Mouse (Mus musculus) kidney, postnatal 10 days (tissue): Measurements from ENCODE around the gene Uggt1.

Experiments
- DNase-seq: peaks from one replicate; pipeline ENCODE4 v3.0.0; 2021; ENCODE audit warnings: mixed read lengths

Gene Uggt1

DNA sequence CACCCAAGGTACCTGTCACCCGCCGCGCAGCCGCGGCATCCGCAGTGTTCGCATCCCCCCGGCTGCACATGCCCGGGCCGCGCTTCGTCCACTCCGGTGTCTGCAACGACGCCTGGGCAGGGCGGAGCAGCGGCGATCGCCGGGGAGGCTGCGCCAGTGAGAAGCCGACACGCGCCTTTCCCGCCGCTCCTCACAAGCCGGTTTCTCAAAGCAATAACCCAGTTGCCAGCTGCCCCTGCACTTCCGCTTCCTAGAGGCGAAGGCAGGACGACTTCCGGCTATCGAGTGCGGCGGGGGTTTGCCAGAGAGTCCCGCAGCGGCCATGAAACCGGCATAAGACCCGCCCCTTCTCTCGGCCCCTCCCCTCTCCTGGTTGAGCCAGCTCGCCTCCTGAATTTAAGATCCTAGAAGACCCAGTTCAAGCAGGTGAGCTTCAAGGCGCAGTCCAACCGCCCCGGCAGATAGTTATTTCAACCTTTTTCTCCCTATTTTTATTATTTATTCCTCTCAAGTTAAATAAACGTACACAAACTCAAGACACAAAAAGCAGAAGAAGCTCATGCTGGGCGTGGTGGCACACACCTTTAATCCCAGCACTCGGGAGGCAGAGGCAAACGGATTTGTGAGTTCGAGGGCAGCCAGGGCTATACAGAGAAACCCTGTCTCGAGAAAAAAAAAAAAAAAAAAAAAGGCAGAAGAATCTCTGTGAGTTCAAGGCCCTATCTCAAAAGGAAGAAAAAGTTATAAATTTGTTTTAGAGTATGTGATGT lies at the start of gene Uggt1:
Gene Uggt1 (minus strand): TSS at position 663 of the 770 bp plus-strand sequence.
- peak; percentile 96 for DNase-seq

DNA sequence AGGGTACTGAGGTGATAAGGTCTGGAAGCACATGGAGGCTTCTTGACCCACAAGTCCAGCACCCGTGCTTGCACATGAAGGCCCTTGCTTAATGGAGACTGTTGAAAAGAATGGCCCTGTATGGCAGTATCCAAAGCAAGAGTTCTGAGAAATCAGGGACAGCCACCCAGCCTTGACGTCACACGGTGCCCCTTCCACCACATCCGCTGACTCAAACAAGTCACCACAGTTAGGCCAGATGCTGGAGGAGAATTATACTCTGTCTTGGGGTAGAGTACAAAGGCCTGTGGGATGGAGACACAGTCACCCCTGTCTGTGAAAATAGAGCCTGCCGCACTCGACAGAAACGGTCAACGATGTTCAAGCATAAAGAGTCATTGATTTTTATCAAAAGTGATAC lies 49.0 kb upstream of the Uggt1 start:
- no peak for DNase-seq

DNA sequence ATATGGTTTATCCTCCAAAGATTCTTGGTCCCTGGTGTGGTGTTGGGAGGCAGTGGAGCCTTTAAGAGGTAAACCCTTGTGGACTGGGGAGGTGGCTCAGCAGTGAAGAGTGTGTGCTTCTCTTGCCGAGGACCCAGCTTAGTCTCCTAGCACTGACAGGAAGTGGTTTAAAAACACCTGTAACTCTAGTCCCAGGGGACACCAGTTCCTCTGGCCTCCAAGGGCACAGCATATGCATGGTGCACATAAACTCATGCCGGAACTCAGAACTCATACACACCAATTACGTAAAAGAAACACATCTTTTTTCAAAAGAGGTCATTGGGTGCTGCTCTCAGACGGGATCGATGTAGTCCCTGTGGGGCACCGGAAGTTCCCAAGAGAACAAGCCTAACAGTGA lies 37.3 kb upstream of the Uggt1 start:
- DNase-seq, result no peak

DNA sequence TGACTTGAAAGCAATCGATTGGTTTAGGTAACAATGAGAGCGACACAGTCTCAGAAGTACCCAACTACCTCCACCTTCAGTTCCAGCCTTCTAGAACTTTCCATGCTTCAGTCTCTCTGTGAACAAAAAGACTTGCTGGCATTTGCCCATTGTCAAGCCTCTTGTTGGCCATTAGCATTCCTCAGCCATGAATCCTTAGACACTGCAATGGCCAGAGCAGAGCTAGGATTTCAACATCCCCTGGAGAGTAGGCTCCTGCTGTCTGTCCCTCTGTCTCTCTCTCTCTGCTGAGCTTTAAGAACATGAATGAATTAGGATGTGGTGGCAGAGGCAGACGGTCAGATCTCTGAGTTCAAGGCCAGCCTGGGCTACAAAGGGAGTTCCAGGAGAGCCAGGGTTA lies 36.4 kb upstream of the Uggt1 start:
- no peak for DNase-seq

DNA sequence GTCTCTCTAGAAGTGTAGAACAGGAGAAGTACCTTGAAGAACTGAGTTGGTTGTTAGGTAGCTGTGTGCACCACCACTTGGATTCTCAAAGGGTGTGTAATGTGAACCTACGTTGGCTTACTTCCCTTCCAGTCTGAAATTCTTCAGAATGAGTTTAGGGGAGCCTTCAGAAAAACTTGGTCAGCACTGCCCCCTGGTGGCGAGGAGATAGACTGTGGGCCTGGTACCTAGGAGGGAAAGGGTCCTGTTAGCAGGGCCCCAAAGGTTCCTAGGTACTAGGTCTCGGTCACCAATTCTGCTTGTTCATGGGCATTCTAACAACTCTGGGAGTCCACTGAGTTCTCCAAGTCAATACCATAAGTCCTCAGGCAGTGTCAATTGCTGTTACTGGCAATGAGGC lies 34.7 kb upstream of the Uggt1 start:
- DNase-seq, result peak; percentile 93

DNA sequence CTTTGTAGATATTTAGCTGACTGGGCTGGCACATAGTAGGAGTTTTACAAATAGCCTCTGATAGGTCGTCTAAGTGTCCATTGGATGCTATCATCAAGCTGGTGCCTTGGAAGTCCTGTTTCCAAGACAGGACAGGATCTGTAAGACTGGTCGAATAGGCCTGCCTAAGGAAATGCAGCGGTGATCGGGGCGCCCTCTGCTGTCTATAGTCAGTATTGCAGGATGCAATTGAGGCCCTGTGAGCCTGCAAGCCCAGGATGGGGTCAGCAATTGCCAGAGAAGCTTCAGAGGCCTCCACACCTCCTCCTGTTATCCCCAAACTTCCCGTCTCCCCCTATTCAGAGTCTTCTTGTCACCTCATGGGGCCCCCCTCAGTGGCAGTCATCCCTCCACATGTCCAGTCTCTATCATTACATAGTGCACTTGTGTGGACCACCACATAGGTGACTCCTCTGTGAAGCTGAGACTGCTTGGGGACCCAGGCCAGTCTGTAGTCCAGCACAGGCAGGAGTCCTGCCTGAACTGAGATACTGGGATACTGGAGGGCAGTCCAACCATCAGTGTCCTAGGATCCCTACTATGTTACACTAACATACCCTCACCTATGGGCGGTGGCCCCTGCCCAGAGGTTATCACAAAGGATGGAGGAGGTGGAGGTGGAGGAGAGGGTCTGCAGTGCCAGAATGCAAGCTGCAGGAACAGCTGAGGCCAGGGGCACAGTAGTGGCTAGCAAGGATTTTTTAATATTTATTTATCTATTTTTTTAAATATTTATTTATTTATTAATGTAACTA lies 32.9 kb upstream of the Uggt1 start:
- DNase-seq, result peak; percentile 91

DNA sequence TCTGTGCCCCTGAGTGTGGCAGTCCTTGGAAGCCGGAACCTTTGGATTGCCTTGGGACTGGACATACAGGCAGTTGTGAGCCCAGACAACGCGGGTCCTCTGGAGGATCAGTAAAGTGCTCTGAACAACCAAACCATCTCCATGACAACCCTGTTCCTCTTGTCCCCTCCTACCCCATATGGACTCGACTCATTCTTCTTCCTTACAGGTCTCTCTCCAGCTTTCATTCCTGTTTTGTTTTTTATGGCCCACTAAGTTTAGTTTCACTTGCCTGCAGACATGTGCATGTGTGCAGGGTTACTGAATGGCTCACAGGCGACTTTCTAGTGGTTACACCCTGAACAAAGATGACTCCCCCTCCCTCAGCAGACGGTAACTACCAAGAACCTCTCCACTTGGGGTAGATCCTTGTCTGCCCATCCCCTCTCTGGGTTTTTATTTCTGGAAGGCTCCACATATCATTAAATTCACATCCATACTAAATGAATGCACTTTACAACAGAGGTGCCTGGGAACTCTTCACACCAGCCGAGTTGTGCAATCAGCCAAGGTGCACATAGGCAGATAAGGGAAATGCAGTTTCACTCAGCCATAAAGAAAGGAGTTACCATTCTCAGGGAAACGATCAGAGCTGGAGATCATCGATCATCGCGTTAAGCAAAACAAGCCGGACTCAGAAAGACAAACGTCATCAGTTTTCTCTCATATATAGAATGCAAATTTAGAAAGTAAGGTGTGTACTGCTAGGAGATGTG lies 31.3 kb upstream of the Uggt1 start:
- DNase-seq, result no peak

DNA sequence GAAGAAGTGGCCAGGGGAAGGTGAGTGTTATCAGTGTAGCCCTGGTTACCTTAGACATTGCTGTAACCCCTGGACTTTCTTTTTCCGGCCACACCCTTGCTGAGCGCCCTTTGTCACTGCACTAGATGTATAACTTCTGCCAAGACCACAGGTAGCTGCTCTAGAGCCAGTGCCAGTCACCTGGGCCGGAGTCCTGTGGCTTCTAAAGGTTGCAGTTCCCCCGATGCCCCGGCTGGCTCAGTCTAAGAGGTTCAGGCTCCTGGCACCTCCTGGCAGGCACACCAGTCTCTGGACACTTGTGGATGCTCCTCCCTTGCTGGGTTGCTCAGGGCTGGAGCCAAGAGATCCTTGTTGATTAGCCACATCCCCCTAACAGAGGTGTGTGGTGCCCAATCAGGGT lies 29.9 kb upstream of the Uggt1 start, which contains the start of gene Neurl3:
Gene Neurl3 (minus strand): TSS at position 225 of the 400 bp plus-strand sequence.
- no peak for DNase-seq

DNA sequence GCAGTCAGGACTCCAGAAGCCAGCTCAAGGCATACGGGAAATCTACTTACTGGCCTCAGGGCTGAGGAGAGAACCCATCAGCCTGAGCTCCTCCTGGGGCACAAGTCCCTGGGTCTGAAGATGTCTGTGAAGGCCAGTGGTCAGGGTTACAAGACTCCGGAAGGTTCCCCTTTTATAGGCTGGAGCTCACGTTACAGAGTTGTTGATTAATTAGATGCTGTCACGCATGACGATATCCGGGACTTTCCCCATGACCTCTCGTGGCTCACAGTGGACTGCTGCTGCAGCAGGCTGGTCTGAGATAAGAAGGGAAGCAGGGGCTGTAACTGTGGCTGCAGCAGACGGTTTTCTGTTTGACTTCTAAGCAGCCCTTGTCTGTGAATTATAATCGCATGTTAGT lies 28.8 kb upstream of the Uggt1 start:
- peak; percentile 83 for DNase-seq

DNA sequence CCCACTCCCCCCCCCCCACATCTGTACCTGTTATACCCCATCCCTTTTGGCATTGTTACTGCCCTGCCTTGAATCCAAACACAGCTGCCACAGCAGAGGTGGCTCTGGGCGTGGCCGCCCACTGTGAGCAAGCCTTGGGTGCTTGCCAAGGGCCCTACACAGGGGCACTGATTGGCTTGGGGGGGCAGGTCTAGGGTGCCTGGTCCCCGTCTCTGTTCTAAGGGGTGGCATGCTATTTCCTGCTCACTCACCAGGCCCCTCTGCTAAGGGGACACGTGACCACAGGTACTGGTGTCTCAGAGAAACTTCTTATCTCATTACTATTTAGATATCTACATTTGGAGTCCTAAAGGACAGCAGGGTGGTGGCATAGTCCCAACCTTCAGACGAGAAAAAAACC lies 28.0 kb upstream of the Uggt1 start:
- DNase-seq, result peak; percentile 76

DNA sequence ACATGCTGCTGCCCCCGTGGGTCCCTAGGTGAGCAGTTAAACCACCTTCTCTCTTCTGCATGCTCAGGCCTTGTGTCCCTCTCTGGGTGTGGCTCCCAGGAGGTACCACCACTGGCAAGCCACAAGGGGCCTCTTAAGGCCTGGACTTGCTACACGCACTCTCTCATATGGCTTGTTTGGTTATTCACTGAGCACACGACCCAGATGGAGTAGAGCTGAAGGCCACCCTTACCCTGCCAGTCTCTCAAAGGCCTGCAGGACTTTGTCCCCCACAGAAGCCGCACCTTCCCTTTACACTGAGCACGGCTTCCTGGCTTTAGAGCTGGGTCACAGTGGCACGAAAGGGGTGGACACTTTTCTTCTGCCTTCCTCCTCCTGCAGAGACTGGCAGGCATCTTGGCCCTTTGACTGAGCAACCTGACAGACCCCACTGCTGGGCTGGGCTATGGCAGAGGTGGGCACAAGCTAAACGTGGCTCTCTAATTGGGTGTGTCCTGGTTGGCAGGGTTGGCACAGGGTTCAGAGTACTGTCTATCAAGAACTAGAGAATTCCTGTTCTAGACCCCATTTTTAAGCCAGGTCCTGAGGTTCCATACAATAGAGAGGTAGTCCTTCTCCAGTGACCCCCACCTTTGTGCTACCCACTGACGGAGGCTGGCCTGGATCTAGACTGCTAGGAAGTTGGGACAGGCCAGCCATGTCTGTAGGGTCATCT lies 27.2 kb upstream of the Uggt1 start:
- DNase-seq, result peak; percentile 40

DNA sequence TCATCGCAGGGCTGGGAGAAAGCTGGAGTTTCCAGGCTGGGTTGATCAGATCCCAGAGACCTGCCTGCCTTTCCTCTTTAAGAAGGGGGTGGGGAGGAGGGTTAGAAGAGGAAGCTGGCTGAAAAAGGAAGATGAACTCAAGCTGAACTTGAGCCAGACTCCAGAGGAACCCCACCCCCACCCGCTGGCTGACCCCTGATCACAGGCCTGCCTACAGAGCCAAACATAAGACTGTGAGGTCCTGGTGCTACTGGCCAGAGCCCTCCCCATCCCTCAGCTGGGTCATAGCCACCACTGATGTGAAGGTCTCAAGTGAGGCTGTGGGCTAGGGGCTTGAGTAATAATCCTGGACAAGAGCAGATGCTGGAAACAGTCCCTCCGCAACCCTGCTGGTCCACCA lies 26.1 kb upstream of the Uggt1 start:
- DNase-seq, result peak; percentile 71

DNA sequence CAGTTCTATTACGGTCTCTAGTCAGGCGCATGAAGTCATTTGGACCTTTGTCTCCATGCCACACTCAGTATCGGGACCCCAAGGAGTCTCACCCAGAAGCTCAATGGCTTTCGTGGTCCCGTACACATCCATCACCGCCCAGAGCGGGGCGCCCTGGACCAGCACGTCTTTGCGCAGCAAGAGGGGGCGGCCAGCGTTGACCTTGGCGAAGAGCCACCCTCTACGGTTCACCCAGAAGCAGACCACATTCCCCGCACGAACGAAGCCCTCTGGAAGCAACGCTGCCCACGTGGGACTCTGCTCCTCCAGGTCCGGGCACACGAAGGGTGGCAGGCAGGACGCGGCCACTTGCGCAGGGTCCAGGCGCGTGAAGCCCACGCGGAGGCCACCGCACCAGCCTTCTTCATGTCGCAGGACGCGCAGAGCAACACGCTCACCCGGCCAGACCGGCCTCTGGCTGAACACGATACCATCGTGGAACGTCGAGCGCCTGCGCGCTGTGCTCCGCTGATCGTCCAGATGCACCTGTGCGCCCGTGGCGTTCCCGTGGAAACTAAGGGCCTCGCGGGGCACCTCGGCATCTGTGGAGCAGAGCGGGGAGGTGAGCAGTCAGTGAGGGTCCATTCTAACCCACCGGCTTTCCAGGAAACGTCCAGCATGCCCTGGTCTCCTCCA lies 24.7 kb upstream of the Uggt1 start:
- DNase-seq, result peak; percentile 58

DNA sequence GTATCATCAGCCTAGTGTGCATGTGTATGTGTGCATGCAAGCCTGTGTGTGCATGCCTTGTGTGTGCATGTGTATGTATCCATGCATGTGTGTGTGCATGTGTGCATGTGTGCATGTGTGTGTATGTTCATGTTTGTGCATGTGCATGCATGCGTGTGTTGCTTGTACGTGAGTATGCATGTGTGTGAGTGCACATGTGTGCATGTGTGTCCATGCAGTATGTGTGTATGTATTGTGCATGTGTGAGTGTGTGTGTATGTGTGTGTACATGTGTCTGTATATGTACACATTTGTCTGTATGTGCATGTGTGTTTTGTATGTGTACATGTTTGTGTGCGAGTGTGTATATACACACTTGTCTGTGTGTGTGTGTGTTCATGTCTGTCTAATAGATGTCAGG lies 23.1 kb upstream of the Uggt1 start:
- DNase-seq, result no peak

DNA sequence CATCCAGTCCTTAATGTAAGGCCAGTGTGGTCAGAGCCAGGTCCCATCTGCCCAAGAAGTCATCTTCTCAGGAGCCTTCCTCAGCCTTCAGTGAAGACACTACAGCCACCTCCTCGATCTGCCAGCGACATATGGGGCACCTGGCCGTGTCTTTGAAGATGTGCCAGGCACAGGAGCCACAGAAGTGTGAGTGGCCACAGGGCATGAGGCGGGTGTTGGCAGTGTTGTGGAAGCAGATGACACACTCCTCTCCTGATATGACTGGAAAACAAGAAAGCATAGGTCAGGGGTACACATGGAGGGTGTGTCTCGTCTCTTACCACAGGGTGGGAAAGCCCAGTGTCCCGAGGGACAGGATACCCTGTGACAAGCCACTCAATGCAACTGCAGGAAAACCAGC lies 21.8 kb upstream of the Uggt1 start:
- no peak for DNase-seq

DNA sequence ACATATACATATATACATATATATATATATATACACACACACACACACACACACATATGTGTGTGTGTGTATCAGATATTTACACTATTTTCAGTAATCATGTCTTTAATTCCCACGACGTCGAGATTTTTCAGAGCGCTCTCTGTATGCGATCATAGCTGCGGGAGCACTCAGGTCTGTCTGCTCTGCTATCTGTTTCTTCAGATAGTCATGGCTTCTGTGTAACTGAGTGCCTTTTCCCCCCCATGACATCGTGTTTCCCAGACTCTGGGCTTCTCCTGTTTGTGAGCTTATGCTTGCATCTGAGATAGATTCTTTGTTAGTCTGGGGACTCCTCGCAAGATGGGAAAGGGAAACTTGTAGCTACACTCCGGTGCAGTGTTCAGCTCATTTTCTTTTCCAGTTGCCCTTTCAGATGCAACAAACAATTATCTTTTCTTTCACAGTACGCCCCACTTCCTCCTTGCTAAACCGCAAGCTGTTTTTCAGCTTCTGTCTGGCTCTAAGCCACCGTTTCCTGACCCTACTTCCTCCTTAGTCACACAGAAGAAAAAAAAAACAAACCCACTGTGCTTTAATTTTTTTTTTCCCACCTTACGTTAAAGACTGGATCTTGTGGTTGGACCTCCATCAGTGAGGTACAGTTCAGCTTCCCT lies 19.4 kb upstream of the Uggt1 start:
- DNase-seq, result peak; percentile 85

DNA sequence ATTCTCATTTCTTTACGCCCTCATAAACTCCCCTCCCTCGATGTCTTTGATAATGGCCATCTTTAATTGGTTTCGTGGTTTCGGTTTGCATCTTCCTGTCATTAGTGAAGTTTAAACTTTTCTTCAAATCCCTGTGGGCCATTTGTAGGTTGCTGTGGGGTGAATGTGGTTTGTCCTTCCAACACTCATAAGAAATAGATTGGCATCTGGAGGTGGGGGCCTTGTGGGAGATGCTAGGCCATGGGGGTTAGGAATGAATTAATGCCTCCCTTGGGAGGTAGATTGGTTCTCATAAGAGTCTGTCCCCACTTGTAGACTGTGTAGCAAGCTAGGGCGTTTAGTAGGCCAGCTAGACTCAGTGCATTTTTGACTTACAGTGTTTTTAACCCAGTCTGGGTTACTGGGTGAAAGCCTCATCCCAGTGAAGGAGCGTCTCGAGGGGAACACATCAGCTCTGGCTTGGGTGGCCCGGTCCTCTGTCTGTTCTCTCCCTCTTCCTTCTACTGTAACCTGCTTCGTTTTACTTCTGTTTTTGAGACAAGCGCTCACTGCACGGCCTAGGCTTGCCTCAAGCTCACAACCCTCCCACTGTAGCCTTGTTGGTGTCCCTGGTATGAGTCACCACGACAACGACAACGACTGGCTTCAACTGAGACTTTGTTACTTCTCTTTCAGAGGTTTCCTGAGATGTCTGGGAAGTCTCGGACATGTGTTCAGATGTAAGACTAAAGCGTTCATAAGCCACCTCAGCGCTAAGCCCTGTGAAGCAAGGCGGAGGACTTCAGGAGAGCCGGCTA lies 17.4 kb upstream of the Uggt1 start:
- no peak for DNase-seq

DNA sequence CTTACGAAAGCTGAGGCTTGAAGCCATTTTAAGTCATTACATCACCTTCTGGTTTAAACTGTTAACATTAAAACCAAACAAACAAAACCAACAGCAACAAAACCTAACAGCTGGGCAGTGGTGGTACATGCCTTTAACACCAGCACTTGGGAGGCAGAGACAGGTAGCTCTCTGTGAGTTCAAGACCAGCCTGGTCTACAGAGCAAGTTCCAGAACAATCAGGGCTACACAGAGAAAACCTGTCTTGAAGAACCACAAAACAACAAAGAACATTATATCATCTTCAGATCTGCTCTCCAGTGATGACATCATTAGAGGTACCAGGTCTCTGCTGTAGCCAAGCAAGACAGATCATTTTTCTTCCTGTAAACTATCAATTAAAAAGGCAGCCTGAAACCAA lies 15.9 kb upstream of the Uggt1 start:
- no peak for DNase-seq

DNA sequence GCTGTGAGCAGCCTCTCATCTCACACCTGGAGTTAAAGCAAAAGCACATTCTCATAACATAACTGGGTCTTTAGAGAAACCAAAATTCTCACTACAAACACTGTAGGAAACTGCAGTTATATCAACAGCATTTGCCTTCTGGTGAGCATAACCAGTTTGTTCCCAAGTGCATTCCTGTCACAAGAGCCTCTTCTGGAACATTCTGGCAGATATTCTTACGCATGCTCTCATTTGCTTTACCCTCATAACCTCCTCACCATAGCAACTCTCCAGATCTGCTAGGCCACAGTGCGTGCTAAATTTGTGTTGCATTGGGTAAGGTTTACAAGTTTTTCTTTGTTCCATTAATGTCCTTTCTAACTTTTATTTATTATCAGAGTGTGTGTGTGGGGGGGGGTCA lies 14.8 kb upstream of the Uggt1 start:
- DNase-seq, result no peak

DNA sequence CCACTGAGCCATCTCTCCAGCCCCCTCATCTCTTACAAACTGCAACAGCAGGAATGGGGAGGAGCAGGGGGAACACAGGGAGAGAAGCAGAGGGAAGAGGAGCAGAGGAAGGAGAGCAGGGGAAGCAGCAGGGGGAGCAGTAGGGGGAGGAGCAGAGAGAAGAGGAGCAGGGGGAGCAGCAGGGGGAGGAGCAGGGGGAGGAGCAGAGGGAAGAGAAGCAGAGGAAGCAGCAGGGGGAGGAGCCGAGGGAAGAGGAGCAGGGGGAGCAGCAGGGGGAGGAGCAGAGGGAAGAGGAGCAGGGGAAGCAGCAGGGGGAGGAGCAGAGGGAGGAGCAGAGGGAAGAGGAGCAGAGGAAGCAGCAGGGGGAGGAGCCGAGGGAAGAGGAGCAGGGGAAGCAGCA lies 14.1 kb upstream of the Uggt1 start:
- DNase-seq, result no peak

DNA sequence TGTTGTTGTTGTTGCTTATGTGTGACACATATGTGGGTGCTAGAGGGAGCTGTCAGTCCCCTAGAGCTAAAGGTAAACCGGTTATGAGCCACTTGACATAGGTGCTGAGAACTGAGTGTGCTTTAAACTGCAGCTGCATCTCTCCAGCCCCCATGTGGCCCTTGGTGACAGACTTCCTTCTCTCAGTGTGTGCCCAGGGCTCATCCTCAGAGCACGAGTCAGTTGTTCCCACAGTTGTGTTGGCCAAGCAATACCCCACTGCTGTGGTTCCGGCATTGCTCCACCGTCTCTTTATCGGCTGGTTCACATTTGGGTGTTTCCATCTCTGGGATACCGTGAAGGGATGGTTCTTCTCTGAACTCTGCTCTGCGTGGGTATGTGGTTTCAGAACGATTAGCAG lies 12.8 kb upstream of the Uggt1 start:
- DNase-seq, result no peak
